Mouse (Mus musculus): ENCODE measurements around the gene 4930524J08Rik.

4930524J08Rik gene

DNA sequence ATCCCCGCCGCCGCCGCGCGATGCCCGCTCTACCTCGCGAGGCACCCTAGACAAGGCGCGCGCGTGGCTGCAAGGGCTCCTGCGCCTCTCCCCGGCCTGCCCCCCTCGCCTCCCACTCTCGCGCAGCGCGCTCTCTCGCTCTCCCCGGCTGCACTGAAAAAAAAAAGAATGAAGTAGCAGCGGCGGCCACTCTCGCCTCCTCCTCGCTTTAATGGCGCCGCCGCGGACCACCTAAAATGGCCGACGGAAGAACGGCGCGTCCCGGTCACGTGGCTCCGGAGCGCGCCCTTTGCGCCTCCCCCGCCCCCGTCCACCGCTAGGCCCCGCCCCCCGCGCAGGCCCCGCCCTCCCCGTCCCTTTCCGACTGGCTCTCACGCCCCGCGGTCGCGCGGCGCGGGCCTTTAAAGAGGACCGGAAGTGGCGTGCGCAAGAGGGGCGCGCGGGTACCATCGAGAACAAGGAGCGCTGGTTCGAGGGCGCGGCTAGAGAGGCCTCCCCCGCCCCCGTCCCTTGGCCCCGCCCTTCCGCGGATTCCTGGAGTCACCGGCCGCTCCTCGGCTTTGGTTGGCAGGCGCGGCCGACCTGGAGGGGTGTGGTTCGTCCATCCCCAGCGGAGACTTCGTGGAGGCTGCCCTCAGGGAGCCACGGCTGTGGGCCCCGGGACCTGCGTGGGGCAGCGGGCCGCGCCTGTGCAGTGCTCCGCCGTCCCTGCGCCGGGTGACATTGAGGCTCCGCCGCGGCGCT, at the start of gene 4930524J08Rik, which contains the start of gene Hnrnpd:
Gene 4930524J08Rik (plus strand): TSS at position 363 of the 744 bp plus-strand sequence.
Gene Hnrnpd (minus strand): TSS at position 240 of the 744 bp plus-strand sequence.
- peak; percentile 94 for DNase-seq (ENCODE audit: low read depth)

DNA sequence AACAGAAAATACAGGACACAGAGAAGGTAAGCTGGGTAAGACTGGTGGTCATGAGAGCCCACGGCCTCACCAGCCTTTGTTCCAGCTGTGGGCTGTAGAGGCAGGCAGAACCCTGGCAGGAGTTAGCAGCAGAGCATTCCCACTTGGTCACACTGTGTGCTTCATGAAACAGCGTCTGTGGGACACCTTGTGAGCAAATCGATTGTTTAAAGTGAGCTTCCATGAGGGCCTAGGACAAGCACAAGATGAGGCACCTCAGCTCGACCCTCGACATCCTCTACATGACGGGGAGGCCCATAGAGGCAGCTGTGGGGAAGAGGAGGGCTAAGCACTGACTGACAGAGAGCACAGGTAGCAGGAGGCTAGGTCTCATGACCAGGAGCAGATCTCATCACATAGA, 47.0 kb upstream of the 4930524J08Rik start:
- DNase-seq (ENCODE audit: low read depth), result no peak

DNA sequence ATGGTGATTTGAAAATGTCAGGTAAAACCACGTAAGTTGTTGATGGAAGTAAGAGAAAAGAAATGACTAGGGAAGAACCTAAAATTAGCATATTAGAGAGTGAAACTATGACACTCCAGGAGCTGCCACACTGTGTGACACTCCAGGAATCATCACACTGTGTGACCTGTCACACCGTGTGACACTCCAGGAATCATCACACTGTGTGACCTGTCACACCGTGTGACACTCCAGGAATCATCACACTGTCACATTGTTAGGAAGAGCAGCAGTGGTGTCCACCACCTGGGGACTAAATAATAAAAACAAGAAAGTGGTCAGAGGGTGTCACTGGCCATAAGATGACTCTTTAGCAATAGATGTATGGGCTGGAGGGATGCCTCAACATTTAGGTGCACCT, 39.4 kb upstream of the 4930524J08Rik start:
- no peak for DNase-seq (ENCODE audit: low read depth)

DNA sequence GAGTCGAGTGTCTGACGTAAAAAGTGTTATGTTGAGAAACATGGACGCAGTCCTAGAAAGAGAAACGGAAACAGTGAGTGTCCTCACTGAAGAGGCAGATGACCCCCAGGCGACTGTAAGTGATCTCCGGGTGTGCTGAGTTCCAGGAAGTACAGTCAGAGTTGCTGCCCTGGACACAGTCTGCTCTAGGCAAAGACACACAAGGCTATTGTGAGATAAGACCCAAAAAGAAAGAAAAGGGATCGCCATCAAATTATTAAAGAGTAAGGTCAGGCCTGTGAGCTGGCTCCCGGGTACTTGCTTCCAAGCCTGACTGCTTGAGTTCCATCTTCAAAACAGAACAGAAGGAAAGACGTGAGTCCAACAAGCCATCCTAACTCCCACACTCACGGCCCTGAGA, 37.6 kb upstream of the 4930524J08Rik start:
- DNase-seq (ENCODE audit: low read depth), result no peak

DNA sequence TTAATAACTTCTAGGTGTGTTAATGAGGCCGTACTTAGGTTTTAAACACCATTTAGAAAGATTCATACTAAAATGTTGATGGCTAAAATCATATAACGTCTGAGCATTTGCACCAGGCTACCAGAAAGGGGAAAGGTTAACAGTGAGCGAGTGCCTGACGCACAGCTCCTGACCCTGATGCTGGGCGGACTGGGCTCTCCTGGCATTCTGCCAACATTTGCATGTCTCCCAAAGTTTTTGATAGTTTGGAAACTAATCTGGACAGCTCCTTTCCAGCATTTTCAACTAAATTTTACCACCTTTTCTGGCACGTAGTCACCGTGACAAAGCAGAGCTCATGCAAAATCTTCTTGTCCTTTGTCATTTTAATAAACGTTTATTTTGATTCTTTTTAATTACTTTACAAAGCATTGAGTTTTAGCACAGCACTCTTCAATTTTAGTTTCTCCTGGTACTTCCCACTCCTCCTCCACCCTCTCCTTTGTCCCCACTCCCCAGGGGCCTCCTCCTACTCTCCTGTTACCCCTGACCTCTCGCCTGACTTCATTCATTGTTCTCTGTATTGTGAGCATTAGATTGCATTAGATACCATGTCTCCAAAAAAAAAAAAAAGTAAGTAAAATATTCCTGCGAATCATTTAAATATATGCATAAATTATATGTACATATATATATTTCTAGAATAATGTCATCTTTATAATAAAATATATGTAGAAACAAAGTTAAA, 36.9 kb upstream of the 4930524J08Rik start:
- DNase-seq (ENCODE audit: low read depth), result no peak

DNA sequence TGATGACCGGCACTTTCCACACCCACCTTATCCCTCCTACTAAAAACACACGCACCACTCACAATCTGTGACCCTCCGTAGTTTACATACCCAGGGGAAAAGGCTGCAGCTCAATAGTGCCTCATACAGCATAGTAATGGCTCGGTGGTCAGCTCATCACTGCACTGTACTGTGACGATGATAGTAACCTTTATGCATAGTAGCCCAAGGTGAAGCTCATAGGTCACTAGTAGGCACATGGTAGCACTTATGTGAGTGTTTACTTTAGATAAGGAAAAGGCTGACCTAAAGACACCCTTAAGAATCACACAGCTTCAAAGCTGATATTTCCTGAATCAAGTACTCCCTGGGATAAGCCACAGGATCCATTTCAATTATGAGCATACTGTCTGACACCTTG, 26.3 kb upstream of the 4930524J08Rik start:
- DNase-seq (ENCODE audit: low read depth), result no peak

DNA sequence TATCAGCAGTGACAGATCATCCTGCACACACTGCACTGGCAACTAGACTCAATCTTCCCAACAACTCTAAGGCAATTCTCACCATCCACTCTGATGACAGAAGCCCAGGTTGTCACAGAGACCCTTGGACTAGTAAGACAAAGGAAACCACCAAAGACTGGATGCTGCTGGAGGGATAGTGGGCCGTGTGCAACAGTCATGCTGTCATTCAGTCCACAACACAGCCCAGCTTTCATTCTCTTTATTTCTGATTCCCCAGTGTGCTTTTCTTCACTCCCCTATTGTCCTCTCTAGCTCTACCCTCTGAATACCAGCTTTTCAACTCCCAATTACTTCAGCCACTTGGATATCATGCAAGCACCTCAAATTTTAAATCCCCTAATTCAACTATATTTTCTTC, 25.0 kb upstream of the 4930524J08Rik start:
- DNase-seq (ENCODE audit: low read depth), result no peak

DNA sequence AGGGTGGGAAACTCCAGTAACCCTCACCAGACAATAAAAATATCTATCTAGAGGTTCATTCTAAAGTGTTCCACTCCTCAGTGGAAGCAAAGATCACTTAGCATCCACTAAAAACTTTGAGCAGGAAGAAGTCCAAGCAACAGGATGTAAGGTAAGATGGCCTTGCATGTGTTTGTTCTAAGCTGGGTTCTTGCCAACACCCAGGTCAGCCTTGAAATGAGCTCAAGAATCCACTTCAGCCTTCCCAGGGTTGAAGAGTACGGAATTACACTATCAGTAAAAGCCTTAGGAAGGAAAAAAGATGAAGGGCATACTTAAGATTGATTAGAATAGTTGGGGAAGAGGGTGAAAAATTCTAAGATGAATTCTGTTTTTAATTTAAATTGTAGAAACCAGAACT, 20.2 kb upstream of the 4930524J08Rik start:
- DNase-seq (ENCODE audit: low read depth), result no peak

DNA sequence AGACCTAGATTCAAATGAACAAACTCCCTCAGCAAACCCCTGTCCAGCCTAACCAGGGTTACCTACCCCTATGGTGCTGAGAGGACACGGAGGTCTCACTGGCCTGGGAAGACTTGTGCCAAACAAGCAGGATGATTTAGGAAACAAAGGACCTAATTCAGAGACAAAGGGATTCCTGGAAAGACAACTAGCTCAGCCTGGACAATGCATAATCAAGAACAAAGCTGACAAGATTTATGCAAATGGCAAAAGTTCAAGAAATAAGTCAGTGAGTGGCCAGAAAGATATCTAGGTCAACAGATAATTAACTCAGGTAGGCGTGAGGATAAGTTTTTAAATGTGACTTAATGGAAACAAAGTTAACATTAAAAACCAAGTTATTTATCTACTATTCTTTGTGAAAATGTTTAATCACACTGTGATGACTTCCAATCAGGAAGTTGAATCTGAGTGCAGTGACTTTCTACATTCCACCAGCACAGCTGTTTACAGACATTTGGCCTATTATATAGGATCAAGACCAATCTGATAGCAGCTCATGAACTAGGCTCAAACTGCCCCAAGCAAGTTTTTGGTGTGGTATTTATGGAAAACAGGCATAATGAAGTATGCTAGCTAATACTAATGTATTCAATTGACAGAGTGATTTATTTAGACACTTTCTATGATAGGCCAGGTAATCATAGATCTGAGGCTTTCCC, 19.5 kb upstream of the 4930524J08Rik start:
- no peak for DNase-seq (ENCODE audit: low read depth)

DNA sequence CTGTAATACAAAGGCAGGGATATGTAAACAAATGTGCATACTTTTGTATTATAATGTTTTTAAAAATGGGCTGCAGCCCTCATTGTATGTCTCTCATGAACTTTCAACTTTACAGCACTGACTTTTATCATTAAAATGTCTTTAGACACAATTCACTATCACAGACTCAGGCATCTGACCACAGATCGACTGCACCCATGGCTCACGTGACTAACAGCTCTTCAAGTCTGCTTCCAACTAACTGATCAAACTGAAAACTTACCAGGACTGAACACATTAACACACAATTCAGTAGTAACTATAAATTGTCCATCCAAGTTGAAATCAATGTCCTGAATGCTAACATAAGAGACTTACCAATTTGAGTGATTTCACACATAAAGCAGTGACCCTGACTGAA, 18.9 kb upstream of the 4930524J08Rik start:
- no peak for DNase-seq (ENCODE audit: low read depth)

DNA sequence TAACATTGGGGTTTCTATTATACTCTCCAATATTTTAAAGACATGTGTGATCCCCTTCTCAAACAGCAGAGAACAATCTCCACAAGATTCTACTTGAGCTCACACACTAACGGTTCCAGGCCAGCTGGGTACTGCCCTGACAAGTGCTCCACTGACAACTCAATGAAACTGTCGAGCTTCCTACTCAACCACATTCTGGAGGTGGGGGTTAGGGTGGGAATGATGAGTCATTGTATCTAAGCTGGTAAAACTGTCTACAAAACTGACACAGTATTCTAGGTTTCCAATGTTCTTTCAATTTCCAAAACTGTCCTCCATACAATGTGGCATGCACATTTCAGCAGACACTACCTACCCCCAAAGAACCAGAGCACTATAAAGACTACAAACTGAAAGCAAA, 4.9 kb upstream of the 4930524J08Rik start:
- no peak for DNase-seq (ENCODE audit: low read depth)

DNA sequence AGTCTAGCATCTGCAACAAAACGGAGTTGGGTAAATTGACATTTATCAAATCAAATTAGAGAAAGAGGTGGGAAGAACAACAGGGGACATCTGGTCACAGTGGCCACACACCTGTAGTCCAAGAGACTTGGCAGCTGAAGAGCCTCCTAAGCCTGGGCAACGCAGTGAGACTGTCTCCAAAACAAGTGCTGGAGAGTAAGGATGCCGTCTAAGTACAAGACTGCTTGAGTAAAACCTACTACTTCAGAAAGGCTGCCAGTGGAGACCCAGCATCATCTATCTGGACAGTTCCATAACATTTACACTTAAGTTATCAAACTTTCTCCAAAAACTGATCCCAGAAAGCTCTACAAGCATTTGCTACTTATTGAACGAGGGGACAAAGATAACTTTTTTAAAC, 3.8 kb upstream of the 4930524J08Rik start:
- DNase-seq (ENCODE audit: low read depth), result no peak

DNA sequence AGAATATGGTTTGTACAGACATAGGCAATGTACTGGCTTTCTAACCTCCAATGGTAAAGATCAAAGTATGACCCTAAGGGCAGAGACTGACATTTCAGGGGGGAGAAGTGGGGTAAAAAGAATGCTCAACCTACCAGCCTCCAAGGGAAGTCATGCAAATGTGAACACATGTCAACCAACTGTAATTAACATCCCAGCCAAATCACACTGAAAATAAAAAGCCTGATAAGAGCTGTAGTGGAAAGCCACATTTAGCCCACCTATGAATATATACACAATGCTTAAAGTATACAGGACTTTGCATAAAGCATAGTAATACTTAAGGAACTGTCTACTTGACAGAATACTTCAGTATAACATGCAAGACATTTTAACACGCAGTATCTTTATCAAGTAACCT, 3.1 kb upstream of the 4930524J08Rik start:
- no peak for DNase-seq (ENCODE audit: low read depth)

DNA sequence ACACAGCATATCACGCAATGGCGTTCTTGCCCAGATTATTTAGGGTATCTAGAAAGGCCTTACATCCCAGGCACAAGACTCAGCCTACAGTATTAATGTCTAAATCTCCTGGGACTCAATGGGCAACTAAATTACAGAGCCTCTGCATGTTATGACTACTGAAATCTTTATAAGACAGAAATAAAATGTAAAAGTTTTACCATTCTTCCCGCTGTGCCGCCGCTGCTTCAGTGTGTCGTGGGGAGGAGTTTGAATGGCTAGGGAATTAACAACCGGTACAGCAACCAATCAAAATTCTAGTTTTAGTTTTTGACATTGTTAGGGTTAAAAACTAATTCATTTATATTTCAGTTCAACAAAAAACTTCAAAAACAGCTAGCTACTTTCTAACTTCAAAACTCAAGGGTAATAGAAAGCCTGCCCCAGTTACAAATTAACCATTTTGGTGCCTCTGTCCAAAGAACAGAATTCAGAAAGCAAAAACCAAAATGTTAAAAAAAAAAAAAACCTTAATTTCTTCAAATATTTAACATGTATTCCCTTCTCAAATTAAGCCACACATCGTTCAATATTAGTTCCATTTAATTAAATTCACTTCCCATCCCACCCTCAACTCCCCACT, 2.4 kb upstream of the 4930524J08Rik start:
- no peak for DNase-seq (ENCODE audit: low read depth)

DNA sequence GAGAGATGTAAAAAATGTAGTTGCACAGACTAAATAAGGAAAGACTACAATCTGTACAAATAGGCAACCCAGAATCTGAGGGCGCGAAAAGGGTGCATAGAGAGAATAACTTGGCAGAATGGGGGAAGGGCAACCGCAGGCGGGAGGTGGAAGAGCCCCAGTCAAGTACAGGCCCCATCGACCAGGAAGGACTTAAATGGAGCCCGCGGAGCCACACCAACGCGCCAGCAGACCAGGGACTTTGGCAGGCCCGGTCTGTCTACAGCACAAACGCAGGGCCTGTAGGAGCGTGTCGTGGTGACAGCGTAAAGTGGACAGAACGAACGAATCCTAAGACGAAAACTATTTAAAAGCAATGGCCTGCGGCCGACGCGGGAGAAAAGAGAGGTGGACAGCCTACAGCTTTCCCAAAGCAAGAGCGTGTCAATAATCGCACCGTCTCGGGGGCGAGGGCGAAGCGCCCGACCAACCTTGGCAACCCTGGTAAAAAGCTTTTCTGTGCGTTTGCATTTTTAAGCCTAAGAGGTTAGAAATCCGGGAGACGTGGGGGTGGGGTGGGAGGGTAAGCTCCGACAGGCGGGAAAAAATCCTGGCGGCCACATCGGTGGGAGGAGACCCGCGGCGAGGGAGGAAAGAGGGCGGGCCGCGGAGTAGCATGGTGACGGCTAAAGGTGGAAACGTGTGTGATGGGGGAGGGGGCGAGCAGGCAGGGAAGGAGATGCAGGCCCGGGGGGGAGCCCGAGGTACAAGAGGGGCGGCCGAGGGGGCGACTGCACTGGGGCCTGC, 1.2 kb upstream of the 4930524J08Rik start:
- DNase-seq (ENCODE audit: low read depth), result peak; percentile 66

DNA sequence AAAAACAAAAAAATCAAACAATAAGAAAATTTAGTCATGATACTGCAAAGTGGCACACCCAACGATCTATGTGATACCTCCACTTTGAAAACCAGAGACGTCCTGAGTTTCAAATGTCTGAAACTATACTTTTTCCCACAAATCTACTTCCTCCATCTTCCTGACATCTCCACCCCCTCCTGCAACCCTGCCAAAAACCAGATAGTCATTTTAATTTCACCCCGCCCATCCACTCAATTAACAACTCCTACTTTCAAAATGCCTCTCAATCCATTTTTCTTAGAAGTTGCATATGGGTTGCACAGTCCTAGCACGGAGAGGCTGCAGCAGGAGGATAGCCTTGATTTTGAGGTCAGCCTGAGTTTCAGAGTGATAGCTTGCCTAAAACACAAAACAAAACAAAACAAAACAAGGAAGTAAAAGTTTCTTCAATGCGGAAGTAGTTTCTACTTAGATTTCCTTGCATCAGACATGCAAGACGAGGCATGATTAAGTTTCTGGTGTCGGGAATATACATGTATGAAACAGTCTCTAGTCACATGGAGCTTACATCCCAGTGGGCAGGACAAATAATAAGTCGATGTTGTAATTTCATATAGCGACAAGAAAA, 4.7 kb downstream of the 4930524J08Rik start:
- DNase-seq (ENCODE audit: low read depth), result no peak

DNA sequence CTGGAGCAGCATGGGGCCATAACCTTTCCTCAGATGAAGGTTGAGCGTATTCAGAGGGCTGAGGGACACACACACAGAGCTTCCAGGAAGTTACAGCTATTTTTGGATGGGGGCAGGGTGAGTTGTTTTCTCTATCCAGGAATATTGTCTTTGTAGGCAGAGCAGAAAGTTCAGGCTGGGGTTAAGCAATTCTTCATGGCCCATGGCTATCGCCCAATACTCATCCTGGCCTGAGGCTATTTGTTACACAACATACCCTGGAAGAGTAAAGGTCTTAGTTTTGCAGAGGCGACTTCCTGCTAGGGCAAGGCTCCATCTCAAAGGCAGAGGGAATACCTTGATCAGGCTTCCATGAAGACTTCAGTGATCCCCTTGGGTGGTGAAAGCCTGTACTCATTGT, 15.3 kb downstream of the 4930524J08Rik start:
- no peak for DNase-seq (ENCODE audit: low read depth)

DNA sequence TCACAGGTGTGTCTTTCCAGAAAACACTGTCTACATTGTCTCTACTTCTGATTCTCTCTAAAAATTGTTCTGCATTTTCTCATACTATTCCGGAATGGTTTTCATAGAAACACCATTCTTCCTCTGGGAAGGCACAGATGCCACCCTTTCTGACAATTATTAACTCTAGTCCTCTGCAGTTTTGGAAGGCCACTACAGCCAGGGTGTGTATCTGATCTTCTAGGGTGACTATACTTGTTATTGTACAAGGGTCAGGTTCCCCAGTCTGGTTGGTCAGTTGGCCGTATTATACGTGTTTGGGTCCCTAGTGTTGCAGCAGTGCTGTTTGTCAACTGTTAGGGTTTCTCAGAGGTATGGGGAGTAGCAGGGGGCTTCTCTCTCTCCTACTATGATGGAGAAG, 15.8 kb downstream of the 4930524J08Rik start:
- no peak for DNase-seq (ENCODE audit: low read depth)

DNA sequence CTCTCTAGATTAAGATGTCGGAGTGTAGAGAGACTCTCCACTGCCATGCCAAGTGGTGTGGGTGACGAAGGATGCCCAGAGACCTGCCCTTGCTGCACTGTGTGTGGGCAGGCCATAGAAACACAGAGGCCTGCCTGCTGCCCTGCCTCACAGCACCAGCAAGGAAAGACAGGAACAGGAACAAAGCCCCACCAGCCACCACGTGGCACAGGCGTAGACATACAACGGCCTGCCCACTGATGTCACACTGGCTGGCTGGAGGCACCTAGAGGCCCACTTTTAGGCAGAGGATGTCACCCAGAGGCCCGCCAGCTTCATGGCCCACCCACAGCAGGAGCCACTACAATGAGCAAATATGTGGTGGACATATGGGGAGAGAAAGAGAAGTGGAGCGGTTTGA, 21.2 kb downstream of the 4930524J08Rik start:
- no peak for DNase-seq (ENCODE audit: low read depth)

DNA sequence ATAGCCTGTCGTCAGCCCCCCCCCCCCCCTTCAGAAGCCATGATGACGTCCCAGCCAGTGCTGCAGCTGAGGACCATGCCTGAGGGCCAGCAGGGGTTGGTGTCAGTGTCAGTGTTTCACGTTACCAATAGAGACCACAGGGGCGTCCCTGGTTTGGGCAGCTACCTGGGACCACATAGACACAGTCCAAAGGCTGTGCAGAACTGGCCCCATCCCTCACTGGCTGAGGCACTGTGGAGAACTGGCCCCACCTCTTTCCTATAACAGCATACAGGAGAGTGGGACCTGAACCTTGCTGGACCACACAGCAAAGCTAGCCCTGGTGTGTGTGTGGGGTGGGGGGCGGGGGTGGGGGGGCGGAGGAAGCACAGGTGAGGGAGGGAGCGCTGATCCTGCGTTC, 21.6 kb downstream of the 4930524J08Rik start:
- DNase-seq (ENCODE audit: low read depth), result no peak

DNA sequence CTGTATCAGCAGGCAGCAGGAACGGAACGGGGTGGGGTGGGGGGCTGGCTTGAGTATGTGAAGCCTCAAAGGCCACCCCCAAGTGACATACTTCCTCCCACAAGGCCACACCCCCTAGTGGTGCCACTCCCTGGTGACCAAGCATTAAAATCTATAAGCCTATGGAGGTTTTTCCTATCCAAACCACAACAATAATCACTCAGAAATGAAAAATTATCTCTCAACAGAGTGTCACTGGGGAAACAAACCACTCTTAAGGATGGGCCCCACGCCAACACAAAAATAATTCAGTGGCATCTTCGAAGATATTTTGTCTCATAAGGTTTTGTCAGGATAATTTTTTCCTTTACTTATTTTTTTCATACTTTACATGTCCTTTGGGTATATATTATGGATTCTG, 25.0 kb downstream of the 4930524J08Rik start:
- DNase-seq (ENCODE audit: low read depth), result no peak
